Mouse (Mus musculus) stomach, postnatal 0 days (tissue): ENCODE data around the gene Gm49396. TPM values are rescaled to one million over a fixed set of nuclear protein-coding genes. Genes with fewer than 3 reads are reported as not detected.

Experiments
- ATAC-seq: fragments of 200-750 bp; cut with Nextera tagmentation; 2 replicates; pipeline ENCODE4 v1.8.0; 2017; ENCODE audit not compliant: low FRiP score, low TSS enrichment
- DNase-seq: peaks from one replicate; pipeline ENCODE4 v3.0.0-alpha.2; 2016; ENCODE audit warnings: low spot score
- H3K27ac ChIP-seq: fragments of 300-500 bp; sonication (generic); replicated peaks from 2 replicates; pipeline ENCODE4 v1.5.1; 2014; ENCODE audit warnings: mild to moderate bottlenecking, control low read depth
- H3K27me3 ChIP-seq: fragments of 300-500 bp; sonication (generic); 2 replicates; pipeline ENCODE4 v1.6.1; 2014; ENCODE audit warnings: low read length; ENCODE audit not compliant: control insufficient read depth, insufficient read depth
- H3K36me3 ChIP-seq: fragments of 300-500 bp; sonication (generic); 2 replicates; pipeline ENCODE4 v1.6.1; 2014; ENCODE audit warnings: low read length, mixed read lengths; ENCODE audit not compliant: control insufficient read depth, insufficient read depth
- H3K4me1 ChIP-seq: fragments of 300-500 bp; sonication (generic); replicated peaks from 2 replicates; pipeline ENCODE4 v1.6.1; 2014; ENCODE audit warnings: antibody characterized with exemption; ENCODE audit not compliant: control insufficient read depth, insufficient read depth
- H3K4me2 ChIP-seq: fragments of 300-500 bp; sonication (generic); replicated peaks from 2 replicates; pipeline ENCODE4 v1.6.1; 2014; ENCODE audit warnings: low read depth, mild to moderate bottlenecking, control low read depth, moderate library complexity
- H3K4me3 ChIP-seq: fragments of 300-500 bp; sonication (generic); 2 replicates; pipeline ENCODE4 v1.5.1; 2014; ENCODE audit warnings: low read depth, low read length, control low read depth
- H3K9ac ChIP-seq: fragments of 300-500 bp; sonication (generic); 2 replicates; pipeline ENCODE4 v1.6.1; 2014; ENCODE audit warnings: mild to moderate bottlenecking, low read length, control low read depth, mixed read lengths
- H3K9me3 ChIP-seq: fragments of 300-500 bp; sonication (generic); 2 replicates; pipeline ENCODE4 v1.6.1; 2016; ENCODE audit warnings: low read length; ENCODE audit not compliant: control insufficient read depth
- CTCF ChIP-seq: IDR thresholded peaks from 2 replicates; pipeline ENCODE4 v1.5.1; 2016; ENCODE audit warnings: antibody characterized with exemption, low read depth, mild to moderate bottlenecking, moderate library complexity
- EP300 ChIP-seq: optimal IDR thresholded peaks from 2 replicates; pipeline ENCODE3; 2016; ENCODE audit warnings: antibody characterized with exemption
- WGBS: fragments of 180-500 bp; shearing (Covaris S2); extraction: QIAGEN DNeasy Blood & Tissue Kit; methylation state at CpG from one replicate; pipeline ENCODE4 v1.1.7; 2014; 5-methylcytosine and 5-hydroxymethylcytosine counted together
- polyA plus RNA-seq: library from polyadenylated mRNA; unstranded; fragments of >200 nt; fragmentation: Nextera tagmentation; extraction: Ambion mirVana; gene quantifications from 2 replicates; pipeline ENCODE4 v1.2.1, GENCODE M21; 2015

The Gm49396 gene
- polyA plus RNA-seq, 1 experiment from 2014 or later, result 2.5 TPM

DNA sequence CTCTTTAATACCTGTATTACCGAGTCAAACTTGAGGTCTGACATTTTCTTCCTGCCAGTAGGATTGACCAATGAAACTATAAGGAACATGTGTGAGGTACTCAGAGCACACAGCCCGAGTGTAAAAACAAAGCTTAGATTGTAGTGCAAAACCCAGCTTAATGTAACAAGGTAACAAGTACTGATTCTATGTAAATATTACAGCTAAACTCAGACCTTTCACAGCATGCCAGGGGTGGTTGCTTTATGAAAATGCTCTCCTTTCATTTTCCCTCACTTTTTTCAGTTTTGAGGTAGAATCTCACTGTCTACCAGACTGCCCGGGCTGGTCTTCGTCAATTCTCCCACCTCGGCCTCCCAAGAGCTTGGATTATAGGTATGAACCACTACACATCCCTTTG lies 32.9 kb downstream of the Gm49396 start:
- Histone ChIP-seq H3K4me2 (no peak overlapping the region), H3K9me3 (no peaks in the 10 kb centered on the region), H3K27ac (no peak overlapping the region), H3K36me3 (no peaks in the 10 kb centered on the region), H3K9ac (no peak overlapping the region), H3K27me3 (no peaks in the 10 kb centered on the region), H3K4me1 (no peaks in the 10 kb centered on the region), H3K4me3 (no peak overlapping the region)
- no peak for DNase-seq
- TF ChIP-seq EP300 (no peak), CTCF (no peak)
- no peak for ATAC-seq
- WGBS, result 68% methylated on average over 5 of the region's 5 CpGs

DNA sequence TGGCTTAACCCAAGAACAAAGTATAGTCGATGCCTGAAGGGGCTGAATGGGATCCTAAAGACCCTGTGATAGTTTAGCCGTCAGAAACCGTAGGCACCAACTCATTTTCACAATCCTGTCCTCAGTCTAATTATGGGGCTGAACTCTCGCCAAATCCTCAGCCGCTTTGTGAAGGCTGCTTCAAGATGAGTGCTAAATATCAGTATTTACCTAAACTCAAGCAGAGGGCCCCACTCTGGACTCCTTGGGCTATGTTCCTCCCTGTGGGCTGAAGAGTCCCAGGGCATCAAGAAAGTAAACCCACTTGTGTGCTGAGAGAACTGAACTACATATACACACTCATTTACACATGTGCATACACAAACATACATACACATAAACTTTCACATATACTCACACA lies 33.7 kb downstream of the Gm49396 start:
- Histone ChIP-seq H3K9ac (no peak overlapping the region), H3K27me3 (no peaks in the 10 kb centered on the region), H3K36me3 (no peaks in the 10 kb centered on the region), H3K9me3 (no peaks in the 10 kb centered on the region), H3K4me1 (no peaks in the 10 kb centered on the region), H3K4me3 (no peak overlapping the region), H3K4me2 (no peak overlapping the region), H3K27ac (no peak overlapping the region)
- WGBS, result 75% methylated on average over 5 of the region's 5 CpGs
- DNase-seq, result no peak
- TF ChIP-seq CTCF (no peak), EP300 (no peak)
- ATAC-seq, result no peak

- no peak for DNase-seq
- peak within 1 kb of the TSS; percentile 78 for H3K27ac ChIP-seq
- H3K9me3 ChIP-seq, result no peaks in the 10 kb centered on the region
- 93% methylated on average over 12 of the region's 12 CpGs for WGBS
- no peaks in the 10 kb centered on the region for H3K4me1 ChIP-seq
- H3K4me2 ChIP-seq, result no peak within 1 kb of the TSS
- H3K4me3 ChIP-seq, result no peak within 1 kb of the TSS
- ATAC-seq, result no peak
- no peak within 1 kb of the TSS for H3K9ac ChIP-seq
- H3K36me3 ChIP-seq, result no peaks in the 10 kb centered on the region
- TF ChIP-seq CTCF, result no peak
- TF ChIP-seq EP300, result no peak
- no peaks in the 10 kb centered on the region for H3K27me3 ChIP-seq
Observed at GRCm38 (mm10) chr7:30598786-30599185, 35.6 kb downstream of the Gm49396 start, which contains the start of gene Zbtb32. Gene Zbtb32, minus strand, starts transcription at chr7:30598909.

DNA sequence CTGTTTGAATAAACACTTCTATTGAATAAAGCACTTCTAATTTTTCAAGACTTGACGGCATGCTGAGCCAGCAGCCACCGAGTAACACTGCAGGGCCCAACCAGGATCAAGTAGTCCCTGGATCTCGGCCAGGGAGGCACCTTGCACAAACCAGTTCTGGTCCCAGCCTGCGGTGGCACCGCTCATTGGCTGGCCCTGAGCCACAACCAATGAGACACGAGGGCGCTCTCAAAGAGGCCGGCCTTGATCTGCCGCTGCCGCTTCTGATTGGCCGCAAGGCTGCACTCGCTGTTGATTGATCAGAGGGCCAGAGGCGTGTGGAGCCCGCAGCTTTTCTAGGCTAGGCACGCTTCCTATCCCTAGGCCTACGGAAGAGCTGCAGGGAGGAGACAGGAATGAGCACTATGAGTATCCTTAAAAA lies 36.8 kb downstream of the Gm49396 start:
- DNase-seq, result peak; percentile 99
- H3K4me1 ChIP-seq, result no peaks in the 10 kb centered on the region
- peak; percentile 93 for ATAC-seq
- H3K27me3 ChIP-seq, result no peaks in the 10 kb centered on the region
- no peak overlapping the region for H3K4me3 ChIP-seq
- H3K9ac ChIP-seq, result no peak overlapping the region
- H3K9me3 ChIP-seq, result no peaks in the 10 kb centered on the region
- TF ChIP-seq CTCF (no peak), EP300 (no peak)
- H3K27ac ChIP-seq, result peak overlapping the region; percentile 86
- 2% methylated on average over 16 of the region's 16 CpGs for WGBS
- 0 out of 2 replicates have a peak overlapping the region, but pooled peaks have one; percentile 8 for H3K4me2 ChIP-seq
- no peaks in the 10 kb centered on the region for H3K36me3 ChIP-seq

GRCm38 (mm10) chr7:30600651-30601050 lies 37.5 kb downstream of the Gm49396 start:
- 61% methylated on average over 7 of the region's 7 CpGs for WGBS
- peak overlapping the region; percentile 86 for H3K27ac ChIP-seq
- TF ChIP-seq EP300 (no peak), CTCF (no peak)
- ATAC-seq (peak; percentile 39), DNase-seq (peak; percentile 78)
- no peak overlapping the region for H3K9ac ChIP-seq
- no peaks in the 10 kb centered on the region for H3K27me3 ChIP-seq
- H3K4me2 ChIP-seq, result no peak overlapping the region
- H3K36me3 ChIP-seq, result no peaks in the 10 kb centered on the region
- no peaks in the 10 kb centered on the region for H3K9me3 ChIP-seq
- H3K4me3 ChIP-seq, result no peak overlapping the region
- no peaks in the 10 kb centered on the region for H3K4me1 ChIP-seq

DNA sequence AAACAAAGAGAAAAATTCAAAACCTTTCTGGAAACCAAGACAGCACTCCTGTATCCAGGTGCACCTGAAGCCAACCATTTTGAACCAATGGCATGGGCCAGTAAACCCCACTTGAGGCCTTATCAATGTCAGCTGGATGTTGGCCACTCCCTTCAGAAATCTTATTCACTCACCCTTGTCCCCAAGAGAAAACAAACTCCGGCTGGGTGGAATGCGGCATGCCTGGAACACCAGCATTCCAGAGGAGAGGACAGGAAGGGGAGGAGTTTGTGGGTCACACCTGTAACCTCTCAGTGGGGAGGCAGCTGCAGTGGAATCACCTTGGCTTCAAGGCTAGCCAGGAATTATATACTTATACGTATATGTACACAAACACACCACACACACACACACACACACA lies 39.4 kb downstream of the Gm49396 start:
- no peak overlapping the region for H3K4me3 ChIP-seq
- no peaks in the 10 kb centered on the region for H3K9me3 ChIP-seq
- DNase-seq (peak; percentile 94), ATAC-seq (peak; percentile 87)
- 29% methylated on average over 3 of the region's 3 CpGs for WGBS
- no peaks in the 10 kb centered on the region for H3K4me1 ChIP-seq
- no peaks in the 10 kb centered on the region for H3K36me3 ChIP-seq
- H3K4me2 ChIP-seq, result no peak overlapping the region
- no peaks in the 10 kb centered on the region for H3K27me3 ChIP-seq
- H3K9ac ChIP-seq, result no peak overlapping the region
- H3K27ac ChIP-seq, result peak overlapping the region; percentile 80
- TF ChIP-seq EP300 (peak; percentile 66), CTCF (no peak)
